Mouse (Mus musculus) liver, postnatal 0 days (tissue): ENCODE measurements around the gene A530064D06Rik. TPM values are rescaled to one million over a fixed set of nuclear protein-coding genes. Genes with fewer than 3 reads are reported as not detected.

ENCODE experiments used
- ATAC-seq: fragments of 200-750 bp; cut with Nextera tagmentation; 2 replicates; pipeline ENCODE4 v1.8.0; 2017; ENCODE audit warnings: mild to moderate bottlenecking, moderate library complexity
- DNase-seq: peaks from one replicate; pipeline ENCODE4 v3.0.0-alpha.2; 2016
- H3K27ac ChIP-seq: fragments of 300-500 bp; sonication (generic); 2 replicates; pipeline ENCODE4 v1.5.1; 2014; ENCODE audit warnings: antibody characterized with exemption, moderate library complexity, mild to moderate bottlenecking, low read depth
- H3K27me3 ChIP-seq: fragments of 300-500 bp; sonication (generic); 2 replicates; pipeline ENCODE4 v1.6.1; 2014; ENCODE audit warnings: low read length, control low read depth, mixed read lengths; ENCODE audit not compliant: insufficient read depth
- H3K36me3 ChIP-seq: fragments of 300-500 bp; sonication (generic); replicated peaks from 2 replicates; pipeline ENCODE4 v1.6.1; 2014; ENCODE audit warnings: mild to moderate bottlenecking, control low read depth, low read length, moderate library complexity, mixed read lengths; ENCODE audit not compliant: insufficient read depth
- H3K4me1 ChIP-seq: fragments of 300-500 bp; sonication (generic); 2 replicates; pipeline ENCODE4 v1.6.1; 2014; ENCODE audit warnings: antibody characterized with exemption, mild to moderate bottlenecking, control low read depth; ENCODE audit not compliant: insufficient read depth
- H3K4me2 ChIP-seq: fragments of 300-500 bp; sonication (generic); 2 replicates; pipeline ENCODE4 v1.6.1; 2014; ENCODE audit warnings: low read depth, mild to moderate bottlenecking, low read length, moderate library complexity, mixed read lengths
- H3K4me3 ChIP-seq: fragments of 300-500 bp; sonication (generic); 2 replicates; pipeline ENCODE4 v1.5.1; 2014; ENCODE audit warnings: low read depth, low read length
- H3K9ac ChIP-seq: fragments of 300-500 bp; sonication (generic); replicated peaks from 2 replicates; pipeline ENCODE4 v1.6.1; 2014; ENCODE audit warnings: mild to moderate bottlenecking, moderate library complexity
- H3K9me3 ChIP-seq: fragments of 300-500 bp; sonication (generic); 2 replicates; pipeline ENCODE4 v1.6.1; 2016; ENCODE audit warnings: mild to moderate bottlenecking, control low read depth, low read length, mixed read lengths
- CTCF ChIP-seq: sonication (generic); IDR thresholded peaks from 2 replicates; pipeline ENCODE4 v1.5.1; 2016; ENCODE audit warnings: antibody characterized with exemption, low read depth
- EP300 ChIP-seq: IDR thresholded peaks from 2 replicates; pipeline ENCODE4 v1.6.1; 2016; ENCODE audit warnings: antibody characterized with exemption, low read depth, mild to moderate bottlenecking
- WGBS: fragments of 180-500 bp; shearing (Covaris S2); extraction: QIAGEN DNeasy Blood & Tissue Kit; methylation state at CpG from one replicate; pipeline ENCODE4 v1.1.7; 2014; ENCODE audit not compliant: insufficient replicate concordance; 5-methylcytosine and 5-hydroxymethylcytosine counted together
- polyA plus RNA-seq: library from polyadenylated mRNA; unstranded; fragments of >200 nt; fragmentation: Nextera tagmentation; extraction: Ambion mirVana; gene quantifications from 2 replicates; pipeline ENCODE4 v1.2.1, GENCODE M21; 2015

A530064D06Rik gene
- polyA plus RNA-seq, 1 experiment from 2014 or later = 1.7 TPM

DNA sequence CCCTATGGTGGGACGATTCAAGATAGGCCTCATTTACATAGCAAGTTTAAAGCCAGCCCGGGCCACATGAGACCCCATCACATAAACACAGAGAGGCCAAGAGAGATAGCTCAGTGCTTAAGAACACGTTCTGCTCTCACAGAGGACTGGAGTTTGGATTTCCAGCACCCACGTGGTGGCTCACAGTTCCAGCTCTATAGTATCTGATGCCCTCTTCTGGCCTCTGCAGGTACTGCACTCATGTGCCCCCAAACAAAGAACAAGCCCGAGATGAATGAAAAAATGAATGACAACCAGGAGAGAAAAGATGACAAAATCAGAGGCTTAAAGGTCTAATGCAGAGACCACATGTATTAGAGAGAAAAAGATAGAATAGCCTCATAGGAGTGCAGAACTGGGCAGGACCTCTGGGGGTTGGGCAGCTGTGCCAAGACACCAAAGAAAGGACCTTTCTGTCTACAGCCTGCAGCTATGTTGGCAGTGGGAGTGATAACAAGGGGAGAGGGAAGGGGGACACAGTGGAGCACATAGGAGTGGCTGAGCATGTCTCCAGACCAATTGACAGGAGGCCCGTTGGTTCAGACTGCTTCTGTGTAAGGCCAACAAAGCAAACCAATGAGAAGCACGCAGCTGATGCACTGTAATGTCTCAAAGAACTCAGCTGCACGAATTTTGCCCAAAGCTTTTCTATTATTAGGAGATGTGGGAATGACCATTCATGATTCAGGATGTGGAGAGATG, 56.4 kb downstream of the A530064D06Rik start:
- Histone ChIP-seq H3K9ac (no peak overlapping the region), H3K4me2 (no peak overlapping the region), H3K4me1 (peaks cover 3% of the 10 kb centered on the region; the same call in 1 of the 2 replicates), H3K4me3 (no peak overlapping the region), H3K27ac (no peak overlapping the region), H3K27me3 (no peaks in the 10 kb centered on the region), H3K9me3 (0 out of 2 replicates have a peak, but pooled peaks cover 2% of the 10 kb centered on the region), H3K36me3 (no peaks in the 10 kb centered on the region)
- 43% methylated on average over 8 of the region's 8 CpGs for WGBS
- TF ChIP-seq EP300 (no peak), CTCF (peak; percentile 76)
- peak; percentile 54 for DNase-seq
- no peak for ATAC-seq

DNA sequence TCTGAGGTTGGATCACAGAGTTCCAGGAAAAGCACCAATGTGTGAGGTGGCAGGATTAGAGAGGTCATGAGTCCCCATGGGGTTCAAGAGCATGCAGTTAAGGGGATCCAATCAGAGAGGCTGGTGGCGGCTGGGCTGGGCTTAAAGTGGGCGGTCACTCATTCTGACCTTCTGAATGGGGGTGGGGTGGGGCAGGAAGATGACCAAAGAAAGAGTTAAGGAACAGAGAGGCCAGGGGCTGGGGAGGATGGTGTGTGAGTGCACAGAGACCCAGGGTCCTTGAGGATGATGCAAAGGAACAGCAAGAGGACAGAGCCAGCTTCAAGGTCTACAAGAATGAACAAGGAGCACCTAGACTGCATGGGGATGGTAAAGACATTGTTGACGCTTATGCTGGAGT, 58.6 kb downstream of the A530064D06Rik start:
- Histone ChIP-seq H3K4me1 (peaks cover 3% of the 10 kb centered on the region; the same call in 1 of the 2 replicates), H3K27me3 (no peaks in the 10 kb centered on the region), H3K36me3 (no peaks in the 10 kb centered on the region), H3K27ac (no peak overlapping the region), H3K4me3 (no peak overlapping the region), H3K9ac (no peak overlapping the region), H3K4me2 (no peak overlapping the region), H3K9me3 (no peaks in the 10 kb centered on the region)
- no peak for DNase-seq
- WGBS = 77% methylated on average over 3 of the region's 3 CpGs
- TF ChIP-seq EP300 (no peak), CTCF (no peak)
- no peak for ATAC-seq

DNA sequence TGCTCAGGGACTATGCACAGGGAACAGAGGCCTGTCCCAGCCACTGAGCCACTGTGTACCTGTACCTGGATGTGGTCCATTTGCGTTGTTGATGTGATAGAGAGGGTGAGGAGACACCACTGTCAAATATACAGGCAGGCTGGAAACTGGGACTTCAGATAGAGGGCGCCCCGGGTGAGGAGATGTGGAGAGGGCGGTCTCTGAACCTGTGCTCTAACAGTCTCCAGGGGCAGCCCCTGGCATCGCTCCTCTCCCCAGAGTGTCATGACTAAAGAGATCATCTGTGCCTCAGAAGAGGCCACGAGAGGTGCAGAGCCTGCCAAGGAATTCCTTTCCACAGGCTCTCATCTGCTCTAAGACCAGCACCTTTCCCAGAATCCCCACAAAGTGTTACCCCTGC, 59.2 kb downstream of the A530064D06Rik start:
- no peak overlapping the region for H3K9ac ChIP-seq
- TF ChIP-seq EP300 (no peak), CTCF (peak; percentile 34)
- H3K4me3 ChIP-seq = no peak overlapping the region
- WGBS = 55% methylated on average over 6 of the region's 6 CpGs
- no peaks in the 10 kb centered on the region for H3K9me3 ChIP-seq
- no peaks in the 10 kb centered on the region for H3K27me3 ChIP-seq
- no peak overlapping the region for H3K27ac ChIP-seq
- H3K4me1 ChIP-seq = peaks cover 3% of the 10 kb centered on the region; the same call in 1 of the 2 replicates
- DNase-seq (peak; percentile 27), ATAC-seq (peak; percentile 19; the same call in 1 of the 2 replicates)
- H3K36me3 ChIP-seq = no peaks in the 10 kb centered on the region
- no peak overlapping the region for H3K4me2 ChIP-seq

DNA sequence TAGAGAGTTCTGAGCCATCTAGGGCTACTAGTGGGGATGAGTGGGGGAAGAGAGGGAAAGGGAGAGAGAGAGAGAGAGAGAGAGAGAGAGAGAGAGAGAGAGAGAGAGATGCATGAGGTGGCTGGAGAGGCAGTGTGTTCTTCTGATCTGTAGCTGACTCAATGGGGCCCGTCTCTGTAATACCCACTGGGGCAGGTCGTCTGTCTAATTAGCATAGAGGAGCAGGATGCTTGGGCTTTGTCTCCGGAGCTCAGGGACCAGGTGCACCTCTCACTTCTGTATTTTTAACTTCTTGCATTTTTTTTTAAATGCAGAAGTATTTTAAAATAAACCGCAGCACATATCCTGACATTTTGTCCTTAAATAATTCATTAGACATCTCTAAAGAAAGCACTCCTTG, 59.7 kb downstream of the A530064D06Rik start:
- 40% methylated on average over 4 of the region's 4 CpGs for WGBS
- Histone ChIP-seq H3K9me3 (no peaks in the 10 kb centered on the region), H3K4me3 (no peak overlapping the region), H3K27me3 (no peaks in the 10 kb centered on the region), H3K4me1 (peaks cover 3% of the 10 kb centered on the region; the same call in 1 of the 2 replicates), H3K27ac (no peak overlapping the region), H3K36me3 (no peaks in the 10 kb centered on the region), H3K4me2 (no peak overlapping the region), H3K9ac (no peak overlapping the region)
- no peak for DNase-seq
- TF ChIP-seq CTCF (no peak), EP300 (no peak)
- no peak; the same call in 1 of the 2 replicates for ATAC-seq

DNA sequence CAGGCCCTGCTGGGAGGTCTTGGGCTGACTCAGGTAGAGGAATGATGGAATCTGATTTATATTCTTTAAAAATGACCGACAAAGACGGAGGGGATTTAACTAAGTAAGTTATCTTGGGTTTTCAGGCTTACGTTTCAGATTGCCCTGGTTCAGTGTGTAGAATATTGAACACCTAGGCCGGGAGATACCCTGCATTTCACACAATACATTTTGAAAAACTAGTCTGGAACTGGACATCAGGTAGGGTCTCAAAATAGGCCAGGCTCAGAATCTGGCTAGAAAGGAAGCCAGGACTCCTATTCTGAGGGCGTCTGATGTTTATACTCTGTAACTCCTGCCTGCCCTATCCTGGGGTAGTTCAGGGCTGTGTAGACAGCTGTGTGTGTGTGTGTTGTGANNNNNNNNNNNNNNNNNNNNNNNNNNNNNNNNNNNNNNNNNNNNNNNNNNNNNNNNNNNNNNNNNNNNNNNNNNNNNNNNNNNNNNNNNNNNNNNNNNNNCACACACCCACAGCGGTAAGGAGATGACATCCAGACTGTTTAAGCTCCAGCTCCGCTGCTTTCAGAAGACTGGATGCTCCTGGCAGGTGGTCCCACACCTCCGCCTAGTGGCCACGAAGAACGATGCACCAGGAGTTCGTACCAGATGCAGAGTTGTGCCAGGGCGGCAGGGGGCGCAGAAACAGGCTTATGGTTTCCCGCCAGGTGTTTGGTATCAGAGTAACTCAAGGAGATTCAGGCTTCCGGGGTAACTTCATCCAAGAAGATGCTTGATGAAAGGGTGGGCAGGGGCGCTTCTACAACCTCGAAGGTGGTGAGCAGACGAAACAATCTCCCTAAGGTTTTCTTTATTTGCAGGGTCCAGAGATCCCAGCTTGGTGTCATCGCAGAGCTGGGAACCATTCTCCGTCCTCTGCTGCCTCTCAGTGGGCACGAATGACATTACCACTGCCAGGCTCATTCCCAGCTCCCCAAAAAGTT, 66.3 kb downstream of the A530064D06Rik start:
- no peak overlapping the region for H3K4me3 ChIP-seq
- 11% methylated on average over 20 of the region's 21 CpGs for WGBS
- no peak for TF ChIP-seq EP300
- TF ChIP-seq CTCF = peak; percentile 93
- H3K4me2 ChIP-seq = peak overlapping the region; percentile 63
- H3K36me3 ChIP-seq = no peaks in the 10 kb centered on the region
- peak; percentile 79 for ATAC-seq
- H3K9me3 ChIP-seq = no peaks in the 10 kb centered on the region
- H3K4me1 ChIP-seq = peaks cover 28% of the 10 kb centered on the region
- no peak overlapping the region for H3K27ac ChIP-seq
- DNase-seq = peak; percentile 88
- no peak overlapping the region for H3K9ac ChIP-seq
- H3K27me3 ChIP-seq = peaks cover 49% of the 10 kb centered on the region

DNA sequence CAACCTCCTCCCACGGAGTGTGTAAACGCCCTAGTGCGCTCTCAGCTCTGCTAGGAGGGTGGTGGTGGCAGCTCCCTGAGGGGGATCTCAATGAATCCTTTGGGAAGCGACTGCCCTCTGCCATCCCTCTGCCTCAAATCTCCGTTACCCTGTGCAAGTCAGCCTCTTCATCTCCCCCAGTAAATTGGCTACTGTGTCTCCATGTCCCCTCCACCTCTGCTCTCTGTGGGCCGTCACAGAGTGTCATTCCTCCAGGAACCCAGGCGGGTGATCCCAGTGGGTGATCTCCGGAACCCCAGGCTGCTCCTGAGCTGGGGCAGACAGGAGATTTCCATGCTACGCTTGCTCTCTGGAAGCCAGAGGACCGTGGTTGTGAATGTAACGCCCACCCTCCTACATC, 67.8 kb downstream of the A530064D06Rik start:
- H3K4me2 ChIP-seq = peak overlapping the region; percentile 68; the same call in 1 of the 2 replicates
- peaks cover 61% of the 10 kb centered on the region for H3K27me3 ChIP-seq
- H3K4me3 ChIP-seq = no peak overlapping the region
- H3K9ac ChIP-seq = no peak overlapping the region
- DNase-seq (no peak), ATAC-seq (no peak)
- peaks cover 28% of the 10 kb centered on the region for H3K4me1 ChIP-seq
- WGBS = 18% methylated on average over 11 of the region's 11 CpGs
- H3K9me3 ChIP-seq = no peaks in the 10 kb centered on the region
- no peak for TF ChIP-seq CTCF
- no peak for TF ChIP-seq EP300
- H3K36me3 ChIP-seq = no peaks in the 10 kb centered on the region
- no peak overlapping the region for H3K27ac ChIP-seq

Other genes with a start within 250 kb of the A530064D06Rik start
- 5.9 and 6.2 TPM in 2 replicates for gene Foxp4, start 242.6 kb downstream of the A530064D06Rik start, polyA plus RNA-seq
- not detected in 2 replicates for gene 1700122O11Rik, start 129.0 kb downstream of the A530064D06Rik start, polyA plus RNA-seq
- not detected in 2 replicates for gene 1700067P10Rik, start 78.0 kb downstream of the A530064D06Rik start, polyA plus RNA-seq
- gene 9830107B12Rik, start 21.0 kb downstream of the A530064D06Rik start, polyA plus RNA-seq = 1.1 and 1.4 TPM in 2 replicates
- 1.6 and 2.1 TPM in 2 replicates for gene Trem1, start 65.5 kb upstream of the A530064D06Rik start, polyA plus RNA-seq
- gene Trem3, start 80.5 kb upstream of the A530064D06Rik start, polyA plus RNA-seq = 12.2 and 14.3 TPM in 2 replicates
- 7.9 and 9.2 TPM in 2 replicates for gene Treml4, start 97.0 kb upstream of the A530064D06Rik start, polyA plus RNA-seq
- 2.0 and 2.7 TPM in 2 replicates for gene Treml2, start 132.2 kb upstream of the A530064D06Rik start, polyA plus RNA-seq
- gene B430306N03Rik, start 148.9 kb upstream of the A530064D06Rik start, polyA plus RNA-seq = 4.7 and 5.1 TPM in 2 replicates
- gene Trem2, start 179.1 kb upstream of the A530064D06Rik start, polyA plus RNA-seq = 5.6 and 6.3 TPM in 2 replicates
- 17.3 and 18.8 TPM in 2 replicates for gene Treml1, start 192.6 kb upstream of the A530064D06Rik start, polyA plus RNA-seq
- 3.2 and 3.7 TPM in 2 replicates for gene Nfya, start 242.6 kb upstream of the A530064D06Rik start, polyA plus RNA-seq
- gene Oard1, start 242.7 kb upstream of the A530064D06Rik start, polyA plus RNA-seq = 29.7 and 30.1 TPM in 2 replicates